Mouse (Mus musculus) frontal cortex, adult (tissue): ENCODE measurements around the gene Serpinc1.
"Not testable (repeated sequence)": the region's sequence is repeated elsewhere in the genome, so short reads cannot be mapped to it uniquely, and the experiment has no call there.

Experiments
- ATAC-seq: cut with Nextera tagmentation; 2 replicates; pipeline ENCODE4 v1.9.2; 2017; ENCODE audit warnings: mild to moderate bottlenecking, moderate library complexity, mixed read lengths; ENCODE audit not compliant: low TSS enrichment

Gene Serpinc1

GRCm38 (mm10) chr1:161025410-161026210, 47.2 kb downstream of the Serpinc1 start:
- peak; percentile 41; the same call in 1 of the 2 replicates for ATAC-seq

DNA sequence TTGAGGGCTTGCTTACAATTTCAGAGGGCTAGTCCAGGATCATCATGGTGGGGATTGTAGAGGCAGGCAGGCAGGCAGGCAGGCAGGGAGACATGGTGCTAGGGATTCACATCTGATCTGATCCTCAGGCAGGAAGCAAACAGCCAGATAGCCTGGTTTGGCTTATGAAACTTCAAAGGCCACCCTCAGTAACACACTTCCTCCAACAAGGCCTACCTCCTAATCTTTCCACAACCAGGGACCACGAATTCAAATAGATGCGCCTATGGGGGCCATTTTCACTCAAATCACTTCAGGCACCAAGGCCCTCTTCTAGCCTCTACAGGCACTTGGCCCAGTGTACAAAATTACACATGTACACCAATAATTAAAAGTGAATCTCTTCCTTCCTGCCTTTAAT, 48.8 kb downstream of the Serpinc1 start:
- ATAC-seq: no peak

GRCm38 (mm10) chr1:161028427-161028826, 50.0 kb downstream of the Serpinc1 start:
- not testable (repeated sequence) for ATAC-seq

- ATAC-seq: no peak
Measured at GRCm38 (mm10) chr1:161030058-161030457, 51.7 kb downstream of the Serpinc1 start.

- no peak for ATAC-seq
Measured at GRCm38 (mm10) chr1:161031881-161032280, 53.5 kb downstream of the Serpinc1 start.

GRCm38 (mm10) chr1:161032345-161032744, 54.0 kb downstream of the Serpinc1 start:
- ATAC-seq: no peak

DNA sequence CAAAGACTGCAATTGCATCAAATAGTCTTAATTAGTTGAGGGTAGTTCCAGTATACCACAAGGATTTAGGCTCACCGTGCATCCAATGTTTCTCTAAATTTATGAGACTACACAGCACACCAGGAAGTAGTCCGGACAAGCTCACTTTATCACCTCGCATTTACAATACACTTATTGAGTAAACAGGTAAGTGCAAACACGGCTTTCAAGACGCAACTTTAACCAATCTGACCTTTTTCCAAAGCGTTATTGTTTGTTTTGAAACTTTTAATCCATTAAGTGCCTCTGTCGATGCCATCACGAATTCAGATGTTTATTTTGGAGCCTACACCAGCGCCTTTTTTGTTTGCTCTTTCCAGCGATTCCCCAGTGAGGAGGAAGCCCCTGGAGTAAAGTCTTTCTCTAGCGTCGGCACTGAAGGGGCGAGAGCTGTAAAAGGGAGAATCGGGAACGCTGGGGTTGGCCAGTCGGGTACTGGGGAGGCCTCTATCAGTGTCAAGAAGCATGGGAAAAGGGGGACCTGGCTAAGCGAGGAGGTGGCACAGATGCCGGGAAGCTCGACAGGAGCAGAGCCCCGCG, 55.6 kb downstream of the Serpinc1 start:
- peak; percentile 11 for ATAC-seq

DNA sequence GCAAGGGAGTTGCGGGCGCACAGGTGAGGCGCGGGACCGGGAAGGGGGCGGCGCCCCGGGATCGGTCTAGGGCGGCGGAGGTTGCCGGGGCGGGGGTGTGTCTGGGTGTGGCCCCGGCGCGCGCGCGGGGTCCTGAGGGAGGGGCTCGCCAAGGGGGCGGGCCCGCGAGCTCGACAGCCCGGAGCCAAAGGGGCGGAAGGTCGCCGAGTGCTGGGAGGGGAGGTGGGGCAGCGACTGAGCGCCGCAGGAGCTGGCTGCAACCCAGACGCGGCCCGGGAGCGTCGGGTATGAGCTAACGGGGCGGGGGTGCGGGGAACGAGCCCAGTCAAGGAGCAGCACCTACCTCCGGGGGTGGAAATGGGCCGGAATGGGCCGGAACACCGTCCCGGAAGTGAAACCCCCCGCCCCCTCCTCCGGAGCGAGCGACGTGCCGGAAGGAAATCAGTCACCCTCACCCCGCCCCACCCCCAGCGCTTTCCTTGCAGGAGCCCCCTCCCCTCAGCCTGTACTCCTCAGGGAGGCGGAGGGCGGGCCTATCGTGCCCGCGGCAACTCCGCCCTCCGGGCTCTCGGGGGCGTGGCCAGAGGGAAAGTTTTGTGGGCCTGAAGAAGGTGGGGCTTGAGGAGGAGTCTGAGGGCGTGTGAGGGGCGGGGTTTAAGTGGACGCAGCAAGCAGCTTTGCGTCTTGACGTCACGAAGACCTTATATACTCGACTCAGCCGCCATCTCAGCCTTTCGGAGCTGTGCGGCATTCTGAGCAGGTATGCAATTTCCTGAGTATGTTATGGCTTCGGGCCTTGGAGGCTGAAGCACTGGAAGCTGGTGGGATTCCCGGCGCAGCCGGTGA, 56.3 kb downstream of the Serpinc1 start, which contains the start of gene Zbtb37:
Gene Zbtb37, minus strand, starts transcription at position 415 of the 846 bp plus-strand sequence.
- peak; percentile 80 for ATAC-seq

GRCm38 (mm10) chr1:161035281-161035785, 56.9 kb downstream of the Serpinc1 start:
- ATAC-seq: peak; percentile 39

GRCm38 (mm10) chr1:161035786-161036404, 57.5 kb downstream of the Serpinc1 start:
- no peak for ATAC-seq

DNA sequence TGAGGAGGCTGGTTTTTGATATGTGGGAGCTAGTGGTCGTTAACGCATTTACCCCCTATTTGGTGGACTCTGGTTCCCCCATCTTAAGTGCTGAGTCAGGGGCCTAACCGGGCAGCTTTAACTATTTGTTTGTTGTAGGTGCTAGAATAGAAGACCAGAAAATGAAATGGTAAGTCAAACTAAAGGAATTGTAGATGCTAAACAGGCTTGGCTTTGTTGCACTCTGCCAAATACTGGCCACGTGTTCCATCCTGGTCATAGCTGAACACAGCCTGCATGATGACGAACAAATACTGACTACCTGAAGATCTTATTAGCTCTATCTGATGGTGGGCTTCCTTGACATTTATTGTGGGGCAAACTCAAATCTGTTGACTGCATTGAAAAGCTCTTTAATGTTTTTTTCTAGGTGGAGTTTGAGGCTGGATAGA, 58.0 kb downstream of the Serpinc1 start:
- no peak for ATAC-seq

DNA sequence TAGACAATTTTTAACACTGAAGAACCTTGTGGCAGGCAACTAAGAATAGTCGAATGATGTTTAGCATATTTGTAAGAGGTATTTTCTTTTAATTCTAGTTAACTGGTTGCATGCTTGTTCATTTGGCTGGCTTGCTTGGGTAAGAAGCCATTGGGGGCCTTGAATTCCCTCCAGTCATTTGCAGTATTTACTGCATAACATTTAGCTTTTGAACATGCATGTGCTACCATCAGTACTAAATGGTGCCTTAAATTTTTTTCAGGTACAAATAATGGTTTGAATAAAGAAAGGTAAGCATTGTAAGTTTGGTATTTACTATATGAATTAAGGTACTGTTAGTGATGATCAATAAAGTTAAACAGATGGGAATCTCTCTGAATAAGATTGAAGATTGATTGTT, 58.6 kb downstream of the Serpinc1 start:
- no peak for ATAC-seq

GRCm38 (mm10) chr1:161037599-161037998, 59.2 kb downstream of the Serpinc1 start:
- ATAC-seq: no peak

DNA sequence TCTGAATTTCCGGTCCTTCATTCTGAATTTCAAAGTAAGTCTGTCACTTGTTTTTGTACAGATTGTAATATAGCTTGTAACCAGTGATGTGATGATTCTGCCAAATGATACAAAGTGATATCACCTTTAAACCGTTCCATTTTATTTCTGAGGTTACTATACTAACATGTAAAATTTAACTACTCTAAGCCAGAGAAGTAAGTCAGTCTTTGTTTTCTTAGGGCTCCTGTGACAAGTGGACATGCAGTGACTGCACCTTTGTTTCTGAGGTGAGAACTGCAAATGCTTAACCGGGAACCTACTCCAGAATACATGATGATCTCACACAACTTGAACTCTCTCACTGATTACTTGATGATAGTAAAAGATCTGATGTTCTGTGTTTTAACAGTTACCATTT, 59.6 kb downstream of the Serpinc1 start:
- no peak for ATAC-seq

DNA sequence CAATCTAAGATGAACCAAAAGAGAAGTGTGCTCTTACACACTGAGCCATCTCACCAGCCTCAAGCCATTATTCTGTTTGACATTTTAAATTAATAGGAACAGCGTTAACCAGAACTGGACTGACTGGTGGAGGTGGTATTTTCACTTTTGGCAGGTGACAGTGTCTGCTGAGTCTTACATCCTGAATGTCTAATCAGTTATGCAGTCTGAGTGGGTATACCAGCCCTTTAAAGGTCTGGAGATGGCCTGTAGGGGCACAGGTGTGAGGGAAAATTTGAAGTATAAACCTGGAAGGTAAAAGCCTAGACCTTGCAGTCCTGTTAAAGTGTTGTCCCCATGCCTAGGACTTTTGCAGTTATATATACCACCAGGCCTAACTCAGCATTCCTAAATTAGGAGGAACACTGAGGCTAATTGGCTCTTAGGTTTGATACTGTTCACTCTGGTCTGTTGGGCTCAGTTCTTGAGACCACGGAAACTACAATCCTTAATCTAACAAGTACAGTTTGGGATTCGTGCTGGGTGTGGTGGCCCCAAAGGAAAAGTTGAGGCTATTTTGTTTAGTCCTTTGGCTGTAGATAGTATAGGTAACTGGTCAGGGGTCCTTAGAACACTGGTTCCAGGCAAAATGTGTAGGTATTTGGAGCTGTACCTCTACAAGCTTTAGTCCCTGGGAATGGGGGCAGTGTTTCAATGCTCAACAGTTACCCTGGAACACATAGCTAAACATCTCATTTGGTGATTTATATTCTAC, 60.8 kb downstream of the Serpinc1 start:
- no peak for ATAC-seq

- ATAC-seq: no peak
Measured at GRCm38 (mm10) chr1:161039741-161040425, 61.5 kb downstream of the Serpinc1 start.

- no peak for ATAC-seq
Measured at GRCm38 (mm10) chr1:161040426-161040770, 62.0 kb downstream of the Serpinc1 start.

DNA sequence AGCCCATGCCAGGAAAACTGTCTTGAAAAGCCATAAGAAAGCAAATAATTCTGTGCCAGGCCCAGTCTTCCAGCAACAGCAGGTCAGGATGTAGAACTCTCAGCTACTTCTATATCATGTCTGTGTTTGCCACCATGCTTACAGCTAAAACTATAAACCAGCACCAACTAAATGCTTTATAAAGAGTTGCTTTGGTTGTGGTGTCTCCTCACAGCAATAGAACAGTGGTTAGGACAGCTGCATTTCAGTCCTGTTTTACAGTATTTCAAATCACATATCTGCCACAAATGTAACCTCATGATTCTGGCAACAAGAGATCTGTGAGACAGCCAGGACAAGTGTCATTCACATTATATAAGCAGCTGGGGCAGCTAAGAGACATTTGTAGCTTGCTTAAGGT, 62.5 kb downstream of the Serpinc1 start:
- ATAC-seq: no peak

GRCm38 (mm10) chr1:161041261-161042020, 63.1 kb downstream of the Serpinc1 start:
- no peak for ATAC-seq

- no peak for ATAC-seq
Measured at GRCm38 (mm10) chr1:161046972-161047371, 68.6 kb downstream of the Serpinc1 start.
